Mouse (Mus musculus) lung, adult 18-20 months (tissue): ENCODE data around the gene Klf3.

Experiments
- DNase-seq, 2 experiments: peaks; one replicate each; pipeline ENCODE4 v3.0.0; 2022; ENCODE audit warnings: mixed read lengths in 2 of 2

The Klf3 gene

DNA sequence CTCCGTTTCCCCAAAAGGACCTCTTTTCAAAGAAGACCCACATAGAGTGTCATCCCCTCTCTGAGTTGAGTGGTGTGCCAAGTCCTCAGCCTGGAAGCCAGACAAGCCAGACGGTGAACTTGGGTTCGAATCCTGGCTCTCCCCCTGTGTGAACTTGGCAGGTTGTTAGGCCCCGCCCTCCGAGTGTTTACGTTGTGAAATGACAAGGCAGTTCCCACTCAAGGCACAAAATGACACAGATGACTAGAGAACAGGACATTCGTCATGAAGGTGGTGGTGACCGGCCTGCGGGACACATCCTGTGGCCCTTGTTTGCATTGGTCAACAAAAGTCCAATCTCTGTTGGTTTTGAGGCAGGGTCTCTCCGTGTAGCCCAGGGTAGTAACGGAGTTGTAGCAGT is 6.7 kb downstream of the Klf3 start:
- DNase-seq: peak; percentile 73 to 84

DNA sequence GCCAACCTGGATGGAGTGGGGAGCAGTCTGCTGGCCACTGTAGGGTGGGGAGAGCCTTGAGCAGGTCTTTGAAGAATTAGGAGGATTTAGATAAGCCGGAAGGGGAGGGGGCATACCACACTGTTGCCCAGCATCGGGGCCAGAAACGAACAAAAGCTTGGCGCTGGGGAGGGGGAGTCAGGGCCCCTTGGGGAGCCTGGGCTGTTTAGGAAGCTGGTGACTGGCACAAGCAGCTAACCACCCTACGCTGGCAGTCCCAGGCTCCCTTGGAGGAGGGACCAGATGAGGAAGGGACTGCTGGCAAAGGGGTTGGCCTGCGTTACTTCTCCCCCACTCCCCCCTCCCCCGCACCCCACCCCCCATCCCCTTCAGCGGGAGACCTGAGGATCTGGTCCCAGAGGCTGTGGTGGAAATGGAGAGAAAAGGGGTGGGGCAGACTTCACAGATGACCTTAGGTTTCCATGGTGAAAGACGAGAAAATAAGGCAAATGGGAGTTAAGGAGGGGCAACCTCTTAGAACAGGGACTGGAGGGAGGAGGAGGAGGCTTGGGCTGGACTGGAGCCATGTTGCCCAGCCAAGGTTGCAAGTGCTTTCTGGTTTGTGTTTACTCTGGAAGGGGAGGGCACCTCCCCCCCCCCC is 7.8 kb downstream of the Klf3 start:
- DNase-seq: peak; percentile 76 to 82

DNA sequence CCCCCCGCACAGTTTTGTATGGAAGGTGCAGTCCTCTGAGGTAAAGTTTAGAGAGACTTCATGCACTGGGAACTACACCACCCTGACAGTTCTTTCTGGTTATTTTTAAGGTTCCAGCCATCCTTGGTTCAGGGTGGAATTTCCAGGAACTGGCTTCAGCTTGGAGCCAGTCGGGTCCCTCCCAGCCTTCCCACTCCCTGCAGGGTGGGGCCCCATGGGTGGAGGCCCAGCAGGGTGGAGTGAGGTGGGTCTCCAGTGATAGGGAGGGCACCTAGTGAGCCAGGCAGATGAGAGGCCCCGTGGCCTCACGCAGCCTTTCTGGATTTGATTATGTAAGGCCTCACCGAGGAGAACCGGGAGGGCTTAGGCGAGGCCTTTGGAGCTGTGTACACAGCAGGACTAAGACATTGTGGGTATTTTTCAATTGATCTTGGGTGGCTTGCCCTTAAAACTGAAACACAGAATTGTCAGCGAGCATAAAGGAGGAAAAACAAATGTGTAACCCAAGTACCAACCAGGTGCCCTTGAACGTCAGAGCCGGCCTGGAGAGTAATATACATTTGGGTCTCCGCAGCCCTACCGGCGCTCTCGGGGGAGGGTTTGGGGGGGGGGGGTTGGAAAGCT is 8.4 kb downstream of the Klf3 start:
- peak; percentile 82 to 88 for DNase-seq

DNA sequence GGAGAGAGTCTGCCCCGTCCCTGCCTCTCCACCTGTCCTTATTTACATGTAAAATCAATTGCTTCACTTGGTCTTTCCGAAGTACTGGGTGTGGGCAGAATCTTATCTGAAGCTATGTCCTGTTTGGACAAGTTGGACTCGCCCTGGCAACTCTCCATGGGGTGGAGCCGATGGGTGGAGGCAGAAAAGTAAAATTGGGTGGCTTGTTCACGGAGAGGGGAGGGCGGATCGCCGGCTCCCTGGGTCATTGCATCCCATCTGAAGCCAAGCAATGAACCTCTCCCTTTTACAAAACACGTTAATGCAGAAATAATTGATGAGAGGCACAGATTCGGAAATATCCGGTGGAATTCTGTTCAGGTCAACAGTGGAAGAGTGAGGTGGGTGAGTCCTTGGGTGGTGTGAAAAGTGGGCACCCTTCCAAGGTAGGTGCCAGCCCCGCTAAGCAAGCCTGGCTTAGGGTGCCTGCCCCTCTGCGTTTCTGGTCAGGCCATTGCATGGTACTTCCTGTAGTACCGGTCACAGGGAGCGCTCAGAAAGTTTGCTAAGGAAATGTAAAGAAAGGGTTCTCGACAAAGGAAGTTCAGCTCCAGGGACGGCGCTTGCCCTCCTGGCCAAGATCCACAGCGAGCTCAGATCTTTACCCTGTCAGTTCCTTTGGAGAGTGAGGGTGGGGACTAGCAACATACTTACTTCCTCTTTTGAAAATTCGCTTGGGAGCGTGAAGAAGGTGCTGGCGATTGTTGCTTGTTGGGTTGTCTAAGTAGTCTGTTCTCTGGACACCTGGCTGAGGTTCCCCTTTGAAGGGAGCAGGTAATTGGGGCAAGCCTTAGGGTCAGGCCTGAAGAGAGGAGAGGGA is 9.2 kb downstream of the Klf3 start:
- DNase-seq: peak; percentile 94 to 97

DNA sequence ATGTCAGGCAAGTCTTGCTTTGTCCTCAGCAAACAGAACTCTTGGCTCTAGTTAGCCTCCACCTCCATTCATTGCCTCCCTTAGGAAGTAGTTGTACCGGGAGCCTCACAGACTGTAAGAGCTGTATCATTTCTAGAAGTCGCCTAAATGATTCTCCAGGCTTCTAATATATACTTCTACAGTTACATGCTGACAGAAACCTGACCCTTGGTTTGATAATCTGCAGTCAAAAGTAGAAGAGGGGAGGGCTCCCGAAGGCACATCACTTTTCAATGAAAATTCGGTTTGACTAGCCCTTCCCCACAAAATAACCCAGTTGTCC is 9.8 kb downstream of the Klf3 start:
- no peak for DNase-seq

DNA sequence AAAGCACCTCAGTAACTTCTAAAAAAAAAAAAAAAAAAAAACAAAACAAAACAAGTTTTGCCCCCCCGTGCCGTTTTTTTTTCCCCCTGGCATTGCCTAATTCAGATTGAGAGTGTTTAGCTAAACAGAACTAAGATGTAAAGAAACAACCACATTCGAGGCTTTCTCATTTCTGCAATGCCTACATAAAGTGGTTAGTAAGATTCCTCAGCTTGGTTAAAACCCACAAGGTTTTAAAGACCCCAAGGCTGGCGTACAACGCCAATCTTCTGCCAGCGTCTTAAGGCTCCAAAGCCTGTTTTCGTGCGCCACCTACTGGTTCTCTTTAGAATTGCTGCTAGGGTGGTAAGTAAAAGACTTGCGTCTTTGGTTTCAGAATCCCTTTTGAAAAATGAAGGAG is 10.2 kb downstream of the Klf3 start:
- peak; percentile 82 to 89 for DNase-seq

DNA sequence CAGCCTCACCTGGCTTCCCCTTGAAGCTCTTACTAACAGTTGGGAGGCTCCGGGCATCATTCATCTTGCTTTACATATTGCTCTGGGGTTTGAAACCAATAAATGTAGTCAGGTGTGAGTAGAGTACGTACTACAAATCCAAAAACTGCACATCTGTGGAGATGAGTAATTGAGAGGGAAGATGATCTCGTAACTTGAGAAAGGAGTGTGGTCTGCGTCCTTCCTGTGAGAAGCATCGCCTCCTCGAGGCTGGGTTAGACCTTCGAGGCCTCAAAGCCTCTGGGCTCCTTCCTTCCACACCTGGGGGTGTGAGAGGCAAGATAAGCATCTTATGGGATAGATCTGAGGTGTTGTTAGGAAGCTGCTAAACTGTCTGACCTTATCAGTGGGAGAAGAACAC is 11.2 kb downstream of the Klf3 start:
- no peak for DNase-seq

DNA sequence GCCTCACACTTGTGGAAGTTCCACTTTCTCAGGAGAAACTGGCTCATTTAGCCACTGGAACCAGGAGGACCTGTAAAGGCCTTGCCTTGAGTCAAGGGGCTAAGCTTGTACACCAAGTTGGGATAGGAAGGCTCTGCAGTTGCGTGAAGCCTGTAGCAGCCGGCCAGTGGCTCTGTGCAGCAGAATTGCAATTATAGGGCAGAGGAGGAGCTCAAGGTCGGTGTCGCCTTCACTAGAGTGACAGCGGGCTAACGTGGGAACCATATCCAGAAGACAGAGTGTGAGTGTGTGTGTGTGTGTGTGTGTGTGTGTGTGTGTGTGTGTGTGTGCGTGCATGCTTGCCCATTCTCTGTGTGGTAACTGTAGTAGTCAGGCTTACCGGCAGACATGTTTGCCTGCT is 12.4 kb downstream of the Klf3 start:
- no peak for DNase-seq

DNA sequence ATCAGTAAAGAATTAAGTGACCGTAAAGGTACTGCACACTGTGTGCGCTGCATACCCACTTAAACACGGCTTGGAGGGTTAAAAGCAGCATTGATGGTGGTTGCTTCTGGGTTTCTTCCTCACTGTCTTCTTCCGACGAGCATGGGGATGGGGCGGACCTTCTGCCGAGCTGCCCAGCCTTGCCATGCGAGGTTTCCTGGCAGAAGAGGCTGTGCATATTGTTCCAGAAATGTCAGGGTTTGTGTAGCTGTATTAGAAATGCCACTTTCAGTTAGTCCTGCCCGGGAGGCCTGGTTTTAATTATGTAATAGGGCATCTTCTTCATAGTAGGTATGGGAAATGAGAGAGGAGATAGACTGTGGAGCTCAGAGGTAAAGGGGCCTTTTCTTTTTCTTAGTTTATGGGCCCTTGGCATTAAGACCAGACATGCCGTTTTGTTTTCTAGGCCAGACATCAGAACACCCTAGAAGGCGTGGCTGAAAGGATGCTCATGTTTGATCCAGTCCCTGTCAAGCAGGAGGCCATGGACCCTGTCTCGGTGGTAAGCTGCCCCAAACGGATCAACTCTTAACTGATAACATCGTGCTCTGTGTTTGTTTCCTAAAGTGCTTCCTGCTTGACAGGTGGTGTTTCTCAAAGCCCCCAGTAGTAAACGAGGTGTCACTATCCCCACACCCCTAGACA is 13.2 kb downstream of the Klf3 start:
- DNase-seq: no peak

DNA sequence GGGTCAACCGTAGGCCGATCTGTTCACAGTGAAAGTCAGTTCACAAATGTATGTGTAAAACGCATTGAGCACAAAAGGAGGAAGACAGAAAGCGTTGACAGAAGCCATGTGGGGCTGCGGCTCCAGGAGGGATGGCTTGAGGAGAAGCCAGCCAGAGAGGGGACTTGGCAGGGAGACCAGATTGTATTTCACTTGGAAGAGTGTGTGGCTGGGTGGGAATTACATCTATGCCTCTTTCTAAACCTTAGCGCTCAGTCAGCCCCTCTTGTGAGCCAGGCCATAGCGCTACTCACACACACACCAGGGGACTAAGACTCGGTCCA is 13.7 kb downstream of the Klf3 start:
- DNase-seq: no peak

DNA sequence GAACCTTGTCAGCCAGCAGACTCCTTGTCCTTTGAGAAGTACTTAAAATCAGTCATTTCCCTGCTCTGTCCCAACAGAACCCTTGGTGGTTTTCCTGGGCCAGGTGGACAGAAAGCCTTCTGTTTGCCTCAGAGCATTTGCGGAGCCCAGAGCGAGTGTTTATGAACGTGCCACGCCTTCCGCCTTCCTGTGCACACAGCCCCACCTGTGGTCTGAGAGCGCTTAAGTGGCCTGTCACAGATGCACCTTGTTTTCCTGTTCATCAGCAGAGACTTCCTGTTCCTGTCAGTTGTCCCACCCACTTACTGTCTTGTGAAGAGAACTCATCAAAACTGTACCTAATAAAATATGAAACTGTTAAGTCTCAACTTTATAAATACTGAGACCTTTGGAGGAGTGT is 16.2 kb downstream of the Klf3 start:
- DNase-seq: peak; percentile 71 to 74

DNA sequence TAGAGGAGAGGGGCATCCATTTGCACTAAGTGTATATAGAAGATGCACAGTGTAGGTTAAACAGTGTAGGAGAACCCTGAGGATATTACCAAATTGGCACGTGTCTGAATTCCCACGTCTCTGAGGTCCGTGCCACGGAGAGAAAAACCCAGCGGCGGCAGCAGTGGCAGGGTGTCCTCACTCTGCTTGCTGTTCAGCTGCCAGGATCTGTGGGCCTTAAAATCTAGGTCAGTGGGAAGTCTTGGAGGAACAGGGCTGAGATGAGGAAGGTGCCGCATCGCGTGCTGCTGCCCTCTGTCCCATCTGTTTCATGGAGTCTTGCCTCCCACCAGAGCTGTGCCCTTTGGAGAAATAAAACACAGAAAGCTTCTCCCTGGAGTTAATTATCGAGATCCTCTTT is 16.9 kb downstream of the Klf3 start:
- DNase-seq: no peak

DNA sequence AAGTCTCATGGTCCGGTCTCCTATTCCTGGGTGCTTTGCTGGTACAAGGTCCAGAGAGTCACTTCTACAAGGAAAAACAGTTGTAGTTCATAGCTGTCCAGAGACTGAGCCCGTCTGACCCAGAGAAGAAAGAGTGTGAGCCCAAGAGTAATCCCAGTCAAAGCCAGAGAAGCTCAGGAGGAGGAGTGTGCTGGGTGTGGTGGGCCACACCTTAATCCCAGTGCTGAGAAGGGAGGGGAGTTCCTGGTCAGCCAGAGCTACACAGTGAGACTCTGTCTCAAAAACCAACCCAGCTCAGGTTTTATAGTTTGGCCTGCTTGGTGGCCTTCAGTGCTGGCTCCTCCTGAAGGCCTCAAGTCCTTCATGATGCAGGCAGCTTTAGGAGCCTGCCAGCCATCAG is 18.1 kb downstream of the Klf3 start:
- no peak for DNase-seq

DNA sequence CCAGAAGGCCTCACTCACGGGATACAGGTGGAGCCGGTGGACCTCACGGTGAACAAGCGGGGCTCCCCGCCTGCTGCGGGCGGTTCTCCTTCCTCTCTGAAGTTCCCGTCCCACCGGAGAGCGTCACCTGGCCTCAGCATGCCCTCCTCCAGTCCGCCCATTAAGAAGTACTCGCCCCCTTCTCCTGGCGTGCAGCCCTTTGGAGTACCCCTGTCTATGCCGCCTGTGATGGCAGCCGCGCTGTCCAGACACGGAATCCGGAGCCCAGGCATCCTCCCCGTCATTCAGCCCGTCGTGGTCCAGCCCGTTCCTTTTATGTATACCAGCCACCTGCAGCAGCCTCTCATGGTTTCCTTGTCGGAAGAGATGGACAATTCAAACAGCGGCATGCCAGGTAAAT is 18.8 kb downstream of the Klf3 start:
- no peak for DNase-seq

DNA sequence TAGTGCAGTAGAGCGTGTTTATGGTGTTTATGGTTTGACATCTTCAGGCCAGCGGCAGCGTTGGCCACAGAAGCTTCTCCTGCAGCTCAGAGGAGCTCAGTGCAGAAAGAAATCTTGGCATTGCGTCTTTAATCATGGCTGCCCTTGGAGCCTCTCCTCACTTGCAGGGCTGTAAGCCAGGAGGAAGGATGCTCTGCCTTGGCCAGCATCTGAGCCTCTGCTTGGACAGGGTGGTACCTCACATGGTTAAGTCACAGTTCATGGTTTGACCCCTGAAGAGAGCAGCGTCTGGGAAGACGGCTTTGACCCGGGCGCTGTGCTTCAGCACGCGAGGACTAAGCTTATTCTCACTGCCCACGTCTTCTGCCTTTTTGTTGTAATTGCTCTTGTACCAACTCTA is 20.2 kb downstream of the Klf3 start:
- no peak for DNase-seq

DNA sequence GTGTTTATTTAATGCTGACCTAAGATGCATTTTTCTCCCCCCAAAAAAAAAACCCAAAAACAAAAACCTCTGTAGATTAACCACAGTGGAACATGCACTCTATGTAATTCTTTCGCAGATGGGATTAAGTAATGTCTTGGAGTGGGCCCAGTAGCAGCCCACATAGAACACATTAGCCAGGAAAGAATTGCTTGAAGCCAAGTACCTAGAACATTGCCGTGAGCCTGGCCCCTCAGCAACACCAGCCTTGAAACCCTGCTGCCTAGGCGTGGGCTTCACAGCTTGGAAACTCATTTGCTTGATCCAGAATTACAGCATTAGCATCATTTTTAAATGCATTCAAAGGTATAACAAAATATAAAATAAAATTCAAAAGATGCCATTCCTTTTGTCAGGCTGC is 21.6 kb downstream of the Klf3 start:
- no peak for DNase-seq

DNA sequence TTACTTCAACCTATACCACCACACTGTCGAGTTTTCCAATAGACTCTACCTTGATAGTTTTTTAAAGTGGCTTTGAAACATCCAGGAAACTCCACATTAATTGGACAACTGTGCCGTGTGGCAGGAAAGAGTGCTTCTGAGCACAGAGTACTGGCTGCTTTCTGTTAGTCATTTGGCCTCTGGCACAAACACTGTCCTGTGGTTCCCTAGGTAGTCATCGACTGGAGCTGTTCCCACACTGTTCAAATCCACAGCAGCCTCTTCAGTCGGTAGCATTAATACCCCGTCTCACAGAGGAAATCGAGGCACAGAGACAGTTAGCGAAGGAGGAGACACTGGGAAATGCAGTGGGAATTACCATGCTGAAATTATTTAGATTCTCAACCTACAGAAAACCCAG is 22.3 kb downstream of the Klf3 start:
- no peak for DNase-seq

DNA sequence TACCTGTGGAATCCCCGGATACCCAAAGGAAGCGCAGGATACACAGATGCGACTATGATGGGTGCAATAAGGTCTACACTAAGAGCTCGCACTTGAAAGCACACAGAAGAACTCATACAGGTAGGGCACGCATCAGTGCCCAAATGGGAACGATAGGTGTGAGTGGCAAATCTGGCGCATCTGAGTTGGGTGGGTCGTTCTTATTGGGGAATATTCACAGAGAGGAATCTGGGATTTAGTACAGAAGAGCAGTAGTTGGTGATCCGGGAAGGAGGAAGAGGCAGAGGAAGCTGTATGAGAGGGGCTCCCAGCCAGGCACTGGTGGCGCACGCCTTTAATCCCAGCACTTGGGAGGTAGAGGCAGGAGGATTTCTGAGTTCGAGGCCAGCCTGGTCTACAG is 24.0 kb downstream of the Klf3 start:
- no peak for DNase-seq

DNA sequence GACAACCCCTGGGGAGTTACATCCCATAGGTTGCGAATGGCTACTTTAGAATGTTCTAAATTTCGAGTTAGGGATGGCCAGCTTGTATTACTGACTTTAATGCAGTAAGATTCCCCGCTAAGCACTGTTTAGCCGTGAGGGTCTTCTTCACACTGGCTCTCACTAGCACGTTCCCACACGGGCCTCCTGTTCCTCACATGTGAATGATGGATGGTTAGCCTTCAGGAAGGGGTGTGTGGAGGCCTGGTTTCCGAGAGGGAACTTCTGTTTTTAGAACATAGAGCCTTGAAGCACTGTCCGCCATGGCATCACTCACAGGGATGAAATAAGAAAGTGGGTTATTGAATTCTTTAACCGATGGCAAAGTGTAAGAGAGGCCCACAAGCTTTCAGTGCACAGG is 25.1 kb downstream of the Klf3 start:
- DNase-seq: no peak

DNA sequence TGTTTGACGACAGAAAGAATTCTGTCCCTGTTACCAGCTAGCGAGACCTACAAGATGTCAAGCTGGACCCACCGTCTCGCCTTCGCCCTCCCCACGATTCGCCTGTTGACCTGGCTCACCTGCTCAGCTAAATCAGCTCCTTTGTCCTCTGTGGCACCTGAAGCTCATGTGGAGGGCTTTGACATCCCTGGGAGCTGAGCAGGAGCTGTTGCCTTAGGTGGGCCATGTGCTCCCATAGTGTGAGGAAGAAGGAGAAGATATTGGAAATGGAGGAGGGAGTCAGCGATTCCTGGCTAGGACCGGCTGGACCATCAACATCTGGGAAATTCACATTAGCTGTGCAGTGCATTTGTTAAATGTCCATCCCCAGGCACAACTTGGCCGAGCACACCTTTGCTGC is 26.4 kb downstream of the Klf3 start:
- DNase-seq: no peak

DNA sequence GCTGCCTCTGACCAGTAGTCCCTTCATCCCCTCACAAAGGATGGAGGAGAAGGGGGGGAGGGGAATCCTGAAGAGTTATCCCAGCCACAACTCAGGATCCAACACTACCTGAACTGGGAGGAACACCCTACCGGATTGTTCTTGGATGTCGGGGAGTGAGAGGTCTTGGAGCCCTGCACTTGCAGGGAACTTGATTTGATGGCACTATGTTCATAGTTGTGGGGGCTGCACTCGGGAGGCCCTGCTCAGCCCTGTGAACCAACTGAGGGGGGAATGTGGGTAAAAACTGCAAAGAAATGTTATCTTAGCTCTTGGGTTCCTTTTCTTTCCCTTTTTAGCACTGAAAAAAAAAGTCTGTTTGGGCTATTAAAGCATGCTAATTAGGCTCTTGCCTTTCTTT is 27.6 kb downstream of the Klf3 start:
- no peak for DNase-seq

DNA sequence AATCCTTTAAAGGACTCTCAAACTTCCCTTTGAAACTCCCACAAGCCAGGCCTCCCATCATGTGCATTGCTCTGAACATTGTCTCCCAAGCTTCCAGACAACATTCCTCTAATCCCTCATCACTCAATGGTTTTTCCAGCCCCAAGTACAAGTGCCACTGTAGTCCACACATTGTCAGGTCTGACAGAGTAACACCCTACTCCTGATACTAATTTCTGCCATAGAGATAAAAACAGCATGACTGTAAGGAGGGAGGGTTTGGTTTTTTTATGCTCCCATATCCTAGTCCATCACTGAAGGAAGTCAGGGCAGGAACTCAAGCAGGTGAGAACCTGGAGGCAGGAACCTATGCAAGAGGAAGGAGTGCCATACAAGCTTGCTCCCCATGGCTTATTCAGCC is 30.2 kb downstream of the Klf3 start:
- DNase-seq: no peak

DNA sequence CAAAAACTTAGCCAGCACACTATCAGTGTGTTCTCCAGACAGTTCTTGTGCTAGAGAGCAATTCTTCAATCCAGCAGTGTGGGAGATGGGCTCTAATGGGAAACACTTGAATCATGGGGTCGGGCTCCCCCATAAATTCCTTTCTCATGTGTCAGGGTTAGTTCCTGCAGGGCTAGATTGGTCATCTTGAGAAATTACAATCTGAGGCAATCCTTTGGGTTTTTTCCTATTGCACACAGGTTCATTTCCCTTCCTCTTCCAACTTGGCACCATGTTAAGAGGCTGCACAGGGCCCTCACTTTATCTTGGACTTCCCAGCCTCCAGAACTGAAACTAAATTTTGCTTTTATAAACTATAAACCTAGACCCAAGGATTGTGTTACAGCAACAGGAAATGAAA is 31.0 kb downstream of the Klf3 start:
- DNase-seq: no peak

DNA sequence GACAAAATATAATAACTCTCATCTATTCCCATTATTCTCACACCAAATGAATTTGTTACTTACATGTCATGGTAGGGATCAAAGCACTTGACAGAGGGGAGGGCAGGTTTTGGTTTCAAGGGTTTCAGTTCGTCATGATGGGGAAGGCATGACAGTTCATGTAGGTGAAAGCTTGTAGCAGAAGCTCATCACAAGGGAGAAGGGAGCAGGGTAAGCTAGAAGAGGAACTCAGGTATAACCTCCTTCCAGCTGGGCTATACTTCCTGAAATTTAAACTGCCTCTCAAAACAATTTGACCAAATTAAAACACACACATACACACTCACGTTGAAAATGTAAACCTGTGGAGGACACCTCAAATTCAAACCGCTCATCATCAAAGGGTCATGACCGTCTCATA is 32.1 kb downstream of the Klf3 start:
- DNase-seq: no peak
